Mouse (Mus musculus) stomach, postnatal 0 days (tissue): Measurements from ENCODE around the gene Il10.

Experiments
- CTCF ChIP-seq: IDR thresholded peaks from 2 replicates; pipeline ENCODE4 v1.5.1; 2016; ENCODE audit warnings: antibody characterized with exemption, low read depth, mild to moderate bottlenecking, moderate library complexity
- EP300 ChIP-seq: optimal IDR thresholded peaks from 2 replicates; pipeline ENCODE3; 2016; ENCODE audit warnings: antibody characterized with exemption

GRCm38 (mm10) chr1:131010201-131011153, 9.2 kb upstream of the Il10 start:
- no peak for TF ChIP-seq CTCF
- TF ChIP-seq EP300, result no peak
